Mouse (Mus musculus): ENCODE measurements around the gene Cd59a. TPM values are rescaled to one million over a fixed set of nuclear protein-coding genes. Genes with fewer than 3 reads are reported as not detected.
"Not testable (repeated sequence)": the region's sequence is repeated elsewhere in the genome, so short reads cannot be mapped to it uniquely, and the experiment has no call there.

The Cd59a gene
- polyA plus RNA-seq, 1 experiment from 2014 or later, result 23.8 TPM

DNA sequence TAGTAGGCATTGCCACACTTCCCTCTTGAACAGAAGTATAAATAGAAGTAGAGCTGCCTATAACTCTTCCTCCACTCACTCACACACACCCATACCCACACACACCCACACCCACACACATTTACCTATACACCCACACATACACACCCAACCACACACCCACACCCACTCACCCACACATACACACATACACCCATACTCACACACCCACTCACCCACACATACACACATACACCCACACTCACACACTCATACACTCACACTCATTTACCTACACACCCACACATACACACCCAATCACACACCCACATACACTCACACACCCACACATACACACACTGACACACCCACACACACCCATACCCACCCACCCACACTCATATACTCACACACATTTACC lies 13.1 kb upstream of the Cd59a start:
- no peak overlapping the region for H3K9ac ChIP-seq
- no peak overlapping the region for H3K27ac ChIP-seq
- H3K4me2 ChIP-seq, result no peak overlapping the region
- no peaks in the 10 kb centered on the region for H3K4me1 ChIP-seq
- no peak for ATAC-seq (ENCODE audit: borderline replicate concordance, extremely low read depth, low FRiP score, low TSS enrichment)
- H3K4me3 ChIP-seq, result no peak overlapping the region
- no peaks in the 10 kb centered on the region for H3K9me3 ChIP-seq
- H3K27me3 ChIP-seq, result no peaks in the 10 kb centered on the region
- no peaks in the 10 kb centered on the region for H3K36me3 ChIP-seq

DNA sequence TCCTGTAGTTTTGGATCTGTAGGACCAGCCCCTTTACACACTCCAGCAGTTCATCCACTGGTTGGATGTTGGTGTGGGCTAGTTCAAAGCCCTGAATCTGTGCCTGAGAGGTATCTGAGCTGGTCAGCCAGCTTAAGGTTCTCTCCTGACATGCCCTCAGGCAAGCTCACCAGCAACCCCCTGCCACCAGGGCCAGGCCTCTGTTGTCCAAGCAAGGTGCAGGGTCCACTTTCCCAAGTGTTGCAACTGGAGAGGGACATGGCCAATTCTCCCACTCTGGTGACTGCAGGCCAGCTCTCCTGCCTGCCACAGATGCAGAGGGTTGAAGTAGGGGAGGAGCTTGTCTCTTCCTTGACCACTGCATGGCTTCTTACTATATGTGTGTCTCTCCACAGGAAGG lies 11.6 kb upstream of the Cd59a start:
- not testable (repeated sequence) for H3K9me3 ChIP-seq; H3K27me3 ChIP-seq; ATAC-seq (ENCODE audit: borderline replicate concordance, extremely low read depth, low FRiP score, low TSS enrichment); H3K9ac ChIP-seq; H3K36me3 ChIP-seq; H3K27ac ChIP-seq; H3K4me2 ChIP-seq; H3K4me3 ChIP-seq; H3K4me1 ChIP-seq

DNA sequence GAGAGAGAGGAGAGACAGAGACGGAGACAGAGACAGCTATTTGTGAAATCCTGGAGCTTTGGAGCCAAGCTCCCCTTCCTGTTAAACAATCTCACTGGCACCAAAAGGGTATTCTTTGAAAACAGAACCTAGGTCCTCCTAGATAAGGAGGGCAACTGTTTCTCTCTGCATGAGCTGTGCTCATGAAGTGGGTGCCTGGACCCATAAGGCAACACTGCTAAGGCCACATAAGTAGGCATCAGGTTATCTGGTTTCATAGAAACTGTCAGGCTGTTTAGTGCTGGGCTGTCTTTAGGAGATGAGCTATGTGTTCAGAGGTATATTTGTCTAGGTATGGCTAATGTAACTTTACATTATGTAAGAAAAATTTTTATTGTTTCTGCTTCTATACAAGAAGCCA lies 8.0 kb upstream of the Cd59a start:
- not testable (repeated sequence) for H3K4me2 ChIP-seq; H3K9ac ChIP-seq; H3K27ac ChIP-seq; H3K27me3 ChIP-seq; H3K36me3 ChIP-seq; H3K4me1 ChIP-seq; H3K9me3 ChIP-seq; ATAC-seq (ENCODE audit: borderline replicate concordance, extremely low read depth, low FRiP score, low TSS enrichment); H3K4me3 ChIP-seq
- WGBS, result 80% methylated on average over 1 of the region's 1 CpGs

DNA sequence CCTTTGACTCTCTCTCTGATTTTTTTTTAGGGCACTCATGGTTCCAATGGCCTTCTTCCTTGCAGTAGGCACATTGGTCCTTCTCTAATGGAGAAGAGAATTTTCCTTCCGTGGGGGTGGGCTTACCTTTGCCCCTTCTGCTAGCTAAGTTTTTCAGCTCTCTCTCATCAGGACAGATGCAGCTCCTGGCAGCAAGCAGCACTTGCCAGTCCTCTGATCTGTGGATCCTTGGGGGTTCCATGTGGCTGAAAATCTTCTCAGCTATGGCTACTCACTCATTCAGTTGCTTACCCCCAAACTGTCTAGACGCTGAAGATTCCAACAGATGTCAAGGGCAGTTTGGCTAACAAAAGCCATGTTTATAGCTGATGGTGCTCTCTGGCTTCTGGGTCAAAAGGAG lies 2.3 kb upstream of the Cd59a start:
- Histone ChIP-seq H3K9ac (no peak overlapping the region), H3K27ac (no peak overlapping the region), H3K4me1 (peaks cover 5% of the 10 kb centered on the region; the same call in 1 of the 2 replicates), H3K9me3 (no peaks in the 10 kb centered on the region), H3K4me2 (no peak overlapping the region), H3K4me3 (no peak overlapping the region), H3K36me3 (no peaks in the 10 kb centered on the region), H3K27me3 (no peaks in the 10 kb centered on the region)
- no peak for ATAC-seq (ENCODE audit: borderline replicate concordance, extremely low read depth, low FRiP score, low TSS enrichment)
- 79% methylated on average over 2 of the region's 2 CpGs for WGBS

DNA sequence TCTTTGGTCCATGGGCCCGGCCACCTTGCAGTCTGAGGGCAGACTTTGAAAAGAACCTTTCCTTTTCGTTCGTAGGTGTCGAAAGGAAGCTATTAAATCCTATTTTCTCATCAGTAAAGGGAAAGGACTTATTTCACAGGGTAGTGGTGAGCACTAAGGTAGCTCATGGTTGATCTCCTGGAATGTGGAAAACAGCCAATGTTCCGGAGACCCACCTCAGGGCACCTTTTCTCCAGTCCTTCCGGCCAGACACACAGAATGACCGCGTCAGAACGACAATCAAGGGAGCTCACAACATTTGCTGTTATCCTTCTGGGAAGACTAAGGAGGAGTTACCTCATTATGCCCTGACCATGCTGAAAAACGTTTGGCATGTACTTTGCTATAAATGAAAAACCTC lies 655 bp downstream of the Cd59a start:
- WGBS, result 40% methylated on average over 10 of the region's 10 CpGs
- Histone ChIP-seq H3K9me3 (no peaks in the 10 kb centered on the region), H3K4me3 (peak overlapping the region; percentile 50), H3K9ac (peak overlapping the region; percentile 39), H3K27ac (peak overlapping the region; percentile 51), H3K4me2 (peak overlapping the region; percentile 58), H3K4me1 (peaks cover 13% of the 10 kb centered on the region), H3K27me3 (no peaks in the 10 kb centered on the region), H3K36me3 (no peaks in the 10 kb centered on the region)
- ATAC-seq (ENCODE audit: borderline replicate concordance, extremely low read depth, low FRiP score, low TSS enrichment), result no peak

DNA sequence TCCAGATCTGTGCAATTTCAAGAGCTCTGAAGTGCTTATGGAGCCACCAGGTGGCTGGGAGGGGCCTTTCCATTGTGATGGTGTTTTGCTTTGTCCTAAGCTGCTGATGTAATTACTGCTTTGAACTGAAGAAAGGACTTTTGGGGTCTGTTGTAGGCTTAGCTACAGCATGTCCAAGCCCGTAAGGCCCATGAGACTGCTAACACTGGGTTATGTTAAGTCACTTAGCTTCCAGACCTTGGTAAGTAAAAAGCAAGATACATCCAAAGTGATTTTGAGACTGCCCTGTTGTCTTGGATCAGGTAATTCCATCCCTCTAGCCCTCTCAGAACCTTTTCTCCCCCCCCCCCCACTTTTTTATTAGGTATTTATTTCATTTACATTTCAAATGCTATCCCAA lies 1.2 kb downstream of the Cd59a start:
- WGBS, result 79% methylated on average over 1 of the region's 1 CpGs
- H3K4me2 ChIP-seq; H3K9me3 ChIP-seq; ATAC-seq (ENCODE audit: borderline replicate concordance, extremely low read depth, low FRiP score, low TSS enrichment); H3K4me3 ChIP-seq; H3K36me3 ChIP-seq; H3K27ac ChIP-seq; H3K9ac ChIP-seq; H3K27me3 ChIP-seq: not testable (repeated sequence)
- peaks cover 13% of the 10 kb centered on the region for H3K4me1 ChIP-seq

DNA sequence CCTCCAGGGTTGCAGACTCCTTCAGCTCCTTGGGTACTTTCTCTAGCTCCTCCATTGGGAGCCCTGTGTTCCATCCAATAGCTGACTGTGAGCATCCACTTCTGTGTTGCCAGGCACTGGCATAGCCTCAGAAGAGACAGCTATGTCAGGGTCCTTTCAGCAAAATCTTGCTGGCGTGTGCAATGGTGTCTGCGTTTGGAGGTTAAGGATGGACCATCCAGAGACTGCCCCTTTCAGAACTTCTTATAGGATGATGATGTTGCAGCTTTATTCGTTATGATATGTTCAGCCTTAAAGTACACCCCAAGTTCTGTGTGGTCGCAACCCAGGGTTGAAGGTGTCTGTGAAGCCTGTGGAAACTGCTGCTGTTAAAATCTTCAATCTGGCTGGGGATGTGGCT lies 1.8 kb downstream of the Cd59a start:
- not testable (repeated sequence) for H3K9ac ChIP-seq; ATAC-seq (ENCODE audit: borderline replicate concordance, extremely low read depth, low FRiP score, low TSS enrichment); H3K9me3 ChIP-seq; H3K4me3 ChIP-seq; H3K4me2 ChIP-seq; H3K27me3 ChIP-seq; H3K27ac ChIP-seq; H3K36me3 ChIP-seq
- 96% methylated on average over 4 of the region's 4 CpGs for WGBS
- H3K4me1 ChIP-seq, result peaks cover 13% of the 10 kb centered on the region

DNA sequence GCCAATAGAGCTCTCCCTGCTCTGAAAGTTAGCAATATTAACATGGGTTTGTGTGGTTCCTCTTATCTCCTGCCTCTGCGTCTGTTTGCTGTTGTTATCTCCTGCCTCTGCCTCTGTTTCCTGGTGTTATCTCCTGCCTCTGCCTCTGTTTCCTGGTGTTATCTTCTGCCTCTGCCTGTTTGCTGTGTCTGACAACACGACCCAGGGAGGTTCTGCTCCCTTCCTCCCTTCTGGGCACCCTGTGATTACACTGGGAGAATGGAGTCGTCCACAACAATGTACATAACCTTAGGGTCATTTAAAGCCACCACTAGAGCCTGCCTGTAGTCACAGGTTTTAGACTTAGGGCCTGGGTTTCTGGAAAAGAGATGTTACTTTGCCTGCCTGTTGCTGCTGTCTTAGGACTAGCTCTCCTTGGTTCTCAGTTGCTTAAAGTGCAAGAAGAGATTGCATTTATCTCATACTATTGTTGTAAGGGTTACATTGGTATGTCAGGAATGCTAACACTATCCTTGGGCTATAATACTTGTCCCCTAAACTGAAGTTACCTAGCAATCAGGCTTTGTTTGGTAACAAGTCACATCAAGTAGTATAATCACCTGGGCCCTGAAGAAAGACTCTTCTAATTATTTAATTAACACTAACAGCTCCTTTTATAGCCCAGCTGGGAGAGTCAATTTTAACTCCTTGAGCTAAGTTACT lies 3.1 kb downstream of the Cd59a start:
- ATAC-seq (ENCODE audit: borderline replicate concordance, extremely low read depth, low FRiP score, low TSS enrichment), result no peak
- Histone ChIP-seq H3K9ac (no peak overlapping the region), H3K4me1 (peaks cover 13% of the 10 kb centered on the region), H3K27ac (no peak overlapping the region), H3K36me3 (no peaks in the 10 kb centered on the region), H3K4me2 (no peak overlapping the region), H3K9me3 (no peaks in the 10 kb centered on the region), H3K27me3 (no peaks in the 10 kb centered on the region), H3K4me3 (no peak overlapping the region)
- WGBS, result 15% methylated on average over 3 of the region's 3 CpGs

DNA sequence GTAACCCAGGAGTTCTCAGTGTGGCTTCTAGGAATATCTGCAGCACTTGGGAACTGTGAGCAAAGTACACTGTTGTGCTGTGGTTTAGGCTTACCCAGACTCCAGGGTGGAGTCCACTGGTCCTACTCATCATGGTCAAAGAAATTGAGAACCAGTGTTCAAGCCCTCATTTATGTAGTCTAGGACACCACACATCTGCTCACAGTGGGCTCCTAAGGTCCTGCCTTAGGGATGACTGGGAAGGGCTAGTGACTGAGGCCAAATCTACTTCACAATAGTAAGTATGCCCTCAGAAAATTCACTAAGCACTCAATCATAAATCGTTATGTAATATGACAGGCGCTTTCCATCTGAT lies 3.6 kb downstream of the Cd59a start:
- no peak overlapping the region for H3K27ac ChIP-seq
- H3K9me3 ChIP-seq, result no peaks in the 10 kb centered on the region
- no peak overlapping the region for H3K9ac ChIP-seq
- H3K27me3 ChIP-seq, result no peaks in the 10 kb centered on the region
- H3K4me1 ChIP-seq, result peaks cover 13% of the 10 kb centered on the region
- 88% methylated on average over 2 of the region's 2 CpGs for WGBS
- ATAC-seq (ENCODE audit: borderline replicate concordance, extremely low read depth, low FRiP score, low TSS enrichment), result no peak
- no peaks in the 10 kb centered on the region for H3K36me3 ChIP-seq
- H3K4me3 ChIP-seq, result no peak overlapping the region
- H3K4me2 ChIP-seq, result no peak overlapping the region

DNA sequence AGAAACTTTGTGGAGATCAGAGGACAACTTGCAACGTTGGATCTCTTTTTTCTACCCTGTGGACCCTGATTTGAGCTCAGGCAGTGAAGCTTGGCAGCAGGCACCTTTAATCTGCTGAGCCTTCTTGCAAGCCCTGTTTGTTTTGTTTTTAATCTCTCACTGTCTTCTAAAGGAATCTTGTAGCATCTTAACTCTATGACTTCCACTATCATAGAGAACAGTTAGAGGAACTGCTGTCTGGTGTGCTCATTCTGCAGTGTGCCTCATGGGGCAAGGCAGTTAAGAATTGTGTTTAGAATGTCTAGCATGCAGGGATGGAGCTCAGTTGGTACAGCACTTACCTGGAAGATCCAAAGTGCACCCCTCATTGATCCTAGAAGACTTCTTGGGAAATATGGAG lies 4.3 kb downstream of the Cd59a start:
- no peak overlapping the region for H3K9ac ChIP-seq
- no peaks in the 10 kb centered on the region for H3K9me3 ChIP-seq
- H3K4me1 ChIP-seq, result peaks cover 13% of the 10 kb centered on the region
- no peak for ATAC-seq (ENCODE audit: borderline replicate concordance, extremely low read depth, low FRiP score, low TSS enrichment)
- WGBS, result 58% methylated on average over 1 of the region's 1 CpGs
- H3K36me3 ChIP-seq, result no peaks in the 10 kb centered on the region
- no peaks in the 10 kb centered on the region for H3K27me3 ChIP-seq
- no peak overlapping the region for H3K27ac ChIP-seq
- no peak overlapping the region for H3K4me2 ChIP-seq
- no peak overlapping the region for H3K4me3 ChIP-seq

DNA sequence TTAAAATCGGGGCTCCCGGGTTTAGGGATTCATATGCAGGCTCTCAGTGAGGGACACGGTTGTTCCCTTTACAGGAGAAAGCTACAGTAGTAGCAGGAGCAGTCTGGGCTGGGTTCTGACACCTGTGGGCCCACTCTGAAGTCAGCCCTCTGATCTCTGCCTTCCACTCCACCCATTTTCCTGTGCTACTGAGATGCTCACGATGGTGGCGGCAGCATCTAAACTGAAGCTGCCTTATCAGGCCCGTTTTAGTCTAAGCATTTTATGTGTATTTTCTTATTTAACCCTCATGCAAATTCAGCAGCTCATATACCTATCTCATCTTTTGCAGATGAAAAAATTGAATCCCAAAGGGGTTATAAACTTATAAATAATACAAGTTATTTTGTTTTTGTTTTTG lies 9.2 kb downstream of the Cd59a start:
- Histone ChIP-seq H3K36me3 (no peaks in the 10 kb centered on the region), H3K4me2 (no peak overlapping the region), H3K27me3 (no peaks in the 10 kb centered on the region), H3K4me1 (no peaks in the 10 kb centered on the region), H3K27ac (no peak overlapping the region), H3K4me3 (no peak overlapping the region), H3K9me3 (no peaks in the 10 kb centered on the region), H3K9ac (no peak overlapping the region)
- no peak for ATAC-seq (ENCODE audit: borderline replicate concordance, extremely low read depth, low FRiP score, low TSS enrichment)
- WGBS, result 86% methylated on average over 6 of the region's 6 CpGs

DNA sequence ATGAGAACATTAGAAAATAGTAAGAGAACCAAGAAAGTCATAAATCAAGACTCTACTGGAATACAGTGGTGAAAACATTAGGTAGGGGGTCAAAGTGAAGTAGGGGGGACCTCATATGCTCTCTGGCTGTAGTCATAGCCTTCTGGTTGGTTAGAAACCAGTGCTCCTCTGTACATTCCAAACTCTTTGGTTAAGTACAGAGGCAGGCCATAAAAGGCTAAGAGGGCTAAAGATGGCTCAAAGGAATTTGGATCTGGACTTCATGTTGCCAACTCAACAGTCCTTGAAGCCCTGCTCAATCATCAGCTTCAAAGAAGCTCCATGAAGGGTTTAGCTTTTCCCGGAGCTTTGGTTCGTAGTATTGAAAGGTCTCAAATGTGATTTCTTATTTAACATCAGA lies 13.4 kb downstream of the Cd59a start:
- not testable (repeated sequence) for H3K27me3 ChIP-seq; H3K36me3 ChIP-seq; H3K9me3 ChIP-seq; H3K9ac ChIP-seq; H3K27ac ChIP-seq; H3K4me1 ChIP-seq; H3K4me3 ChIP-seq; ATAC-seq (ENCODE audit: borderline replicate concordance, extremely low read depth, low FRiP score, low TSS enrichment); H3K4me2 ChIP-seq
- 81% methylated on average over 2 of the region's 2 CpGs for WGBS

DNA sequence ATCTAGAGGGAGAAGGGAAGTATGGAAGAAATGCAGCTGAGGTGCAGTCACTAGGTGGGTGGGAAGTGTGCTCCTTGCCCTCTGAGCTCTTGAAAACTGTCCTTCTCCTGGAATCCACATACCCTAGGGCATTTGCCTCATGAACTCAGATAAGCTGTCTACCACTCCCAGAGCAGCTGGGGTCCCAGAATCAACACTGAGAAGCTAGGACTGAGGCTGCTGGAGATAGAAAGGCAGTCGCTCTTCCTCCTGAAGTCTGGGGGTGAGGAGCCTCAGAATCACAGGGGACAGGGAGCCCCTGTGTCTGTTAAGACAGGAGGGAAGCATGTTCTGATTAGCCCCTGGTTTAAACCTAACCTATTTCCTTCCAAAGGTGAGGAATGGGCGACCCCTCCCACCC lies 13.9 kb downstream of the Cd59a start:
- Histone ChIP-seq H3K4me2 (no peak overlapping the region), H3K4me3 (no peak overlapping the region), H3K9ac (no peak overlapping the region), H3K27ac (no peak overlapping the region), H3K36me3 (no peaks in the 10 kb centered on the region), H3K4me1 (no peaks in the 10 kb centered on the region), H3K27me3 (no peaks in the 10 kb centered on the region), H3K9me3 (no peaks in the 10 kb centered on the region)
- ATAC-seq (ENCODE audit: borderline replicate concordance, extremely low read depth, low FRiP score, low TSS enrichment), result no peak
- 60% methylated on average over 2 of the region's 2 CpGs for WGBS

All from lung, embryonic 15.5 days (tissue).